Mouse (Mus musculus): Measurements from ENCODE around the gene Ptges2. TPM values are rescaled to one million over a fixed set of nuclear protein-coding genes. Genes with fewer than 3 reads are reported as not detected.
A peak's percentile ranks its signal among the peaks of the same experiment; 100 is the strongest.

The Ptges2 gene
- total RNA-seq, 1 experiment, result 24.9 TPM

GRCm38 (mm10) chr2:32396695-32397094, 999 bp downstream of the Ptges2 start:
- Histone ChIP-seq H3K4me1 (ENCODE audit: control insufficient read depth in 2 of 2, insufficient read depth in 2 of 2, low read length in 2 of 2, poor library complexity in 1 of 2) (peaks cover 0 to 19% of the 10 kb centered on the region in 2 experiments; a peak in 1 of 4 replicates), H3K27ac (ENCODE audit: insufficient read depth, low read depth, low read length, poor library complexity, severe bottlenecking) (no peak overlapping the region), H3K9me3 (ENCODE audit: control insufficient read depth, insufficient read depth, low read depth, low read length) (no peaks in the 10 kb centered on the region), H3K36me3 (ENCODE audit: control insufficient read depth, insufficient read depth, low read length, poor library complexity, severe bottlenecking) (peaks cover 9% of the 10 kb centered on the region), H3K4me3 (ENCODE audit: insufficient read depth in 1 of 2, low read depth in 1 of 2, low read length in 2 of 2, poor library complexity in 1 of 2, severe bottlenecking in 1 of 2) (peak overlapping the region; percentile 78 to 85), H3K9ac (ENCODE audit: insufficient read depth, low read depth, low read length, poor library complexity, severe bottlenecking) (peak overlapping the region; percentile 80)
- TF ChIP-seq ZNF384 (IDR thresholded peaks at IDR 0.05; ENCODE audit: low read depth, low read length) (no peak), CHD2 (IDR thresholded peaks at IDR 0.05; ENCODE audit: low read depth, low read length) (no peak), HCFC1 (IDR thresholded peaks at IDR 0.05; ENCODE audit: borderline replicate concordance, insufficient read depth, low read length) (no peak), ZC3H11A (IDR thresholded peaks at IDR 0.05; ENCODE audit: borderline replicate concordance, low read depth, low read length) (no peak), MAFK (IDR thresholded peaks at IDR 0.05; ENCODE audit: insufficient read depth, low read depth, low read length) (no peak)
- in situ Hi-C loops (cut with MboI; ENCODE audit: low sequenced_read_pairs in 2 of 2, unreplicated experiment in 2 of 2), result no loop called here
- no peak for DNase-seq (ENCODE audit: low read depth, low spot score)

GRCm38 (mm10) chr2:32404663-32405062, 9.0 kb downstream of the Ptges2 start:
- no peak overlapping the region for H3K27ac ChIP-seq (ENCODE audit: insufficient read depth, low read depth, low read length, poor library complexity, severe bottlenecking)
- in situ Hi-C loops (cut with MboI; ENCODE audit: low sequenced_read_pairs in 2 of 2, unreplicated experiment in 2 of 2), result no loop called here
- peak; percentile 100 for DNase-seq (ENCODE audit: low read depth, low spot score)
- H3K4me3 ChIP-seq (ENCODE audit: insufficient read depth in 1 of 2, low read depth in 1 of 2, low read length in 2 of 2, poor library complexity in 1 of 2, severe bottlenecking in 1 of 2), result no peak overlapping the region
- peaks cover 0 to 17% of the 10 kb centered on the region in 2 experiments; a peak in 2 of 4 replicates for H3K4me1 ChIP-seq (ENCODE audit: control insufficient read depth in 2 of 2, insufficient read depth in 2 of 2, low read length in 2 of 2, poor library complexity in 1 of 2)
- H3K9me3 ChIP-seq (ENCODE audit: control insufficient read depth, insufficient read depth, low read depth, low read length), result no peaks in the 10 kb centered on the region
- H3K9ac ChIP-seq (ENCODE audit: insufficient read depth, low read depth, low read length, poor library complexity, severe bottlenecking), result no peak overlapping the region
- 0 out of 2 replicates have a peak, but pooled peaks have one; percentile 17 for TF ChIP-seq ZNF384 (IDR thresholded peaks at IDR 0.05; ENCODE audit: low read depth, low read length)
- peak; percentile 81 for TF ChIP-seq ZC3H11A (IDR thresholded peaks at IDR 0.05; ENCODE audit: borderline replicate concordance, low read depth, low read length)
- no peak for TF ChIP-seq MAFK (IDR thresholded peaks at IDR 0.05; ENCODE audit: insufficient read depth, low read depth, low read length)
- TF ChIP-seq HCFC1 (IDR thresholded peaks at IDR 0.05; ENCODE audit: borderline replicate concordance, insufficient read depth, low read length), result 0 out of 2 replicates have a peak, but pooled peaks have one; percentile 43
- TF ChIP-seq CHD2 (IDR thresholded peaks at IDR 0.05; ENCODE audit: low read depth, low read length), result no peak
- peaks cover 14% of the 10 kb centered on the region for H3K36me3 ChIP-seq (ENCODE audit: control insufficient read depth, insufficient read depth, low read length, poor library complexity, severe bottlenecking)

- H3K4me3 ChIP-seq (ENCODE audit: insufficient read depth in 1 of 2, low read depth in 1 of 2, low read length in 2 of 2, poor library complexity in 1 of 2, severe bottlenecking in 1 of 2), result no peak overlapping the region
- no peak overlapping the region for H3K27ac ChIP-seq (ENCODE audit: insufficient read depth, low read depth, low read length, poor library complexity, severe bottlenecking)
- H3K9me3 ChIP-seq (ENCODE audit: control insufficient read depth, insufficient read depth, low read depth, low read length), result no peaks in the 10 kb centered on the region
- DNase-seq (ENCODE audit: low read depth, low spot score), result no peak
- peaks cover 0 to 13% of the 10 kb centered on the region in 2 experiments; a peak in 2 of 4 replicates for H3K4me1 ChIP-seq (ENCODE audit: control insufficient read depth in 2 of 2, insufficient read depth in 2 of 2, low read length in 2 of 2, poor library complexity in 1 of 2)
- in situ Hi-C loops (cut with MboI; ENCODE audit: low sequenced_read_pairs in 2 of 2, unreplicated experiment in 2 of 2), result no loop called here
- TF ChIP-seq MAFK (IDR thresholded peaks at IDR 0.05; ENCODE audit: insufficient read depth, low read depth, low read length) (no peak), ZNF384 (IDR thresholded peaks at IDR 0.05; ENCODE audit: low read depth, low read length) (no peak), HCFC1 (IDR thresholded peaks at IDR 0.05; ENCODE audit: borderline replicate concordance, insufficient read depth, low read length) (no peak), CHD2 (IDR thresholded peaks at IDR 0.05; ENCODE audit: low read depth, low read length) (no peak), ZC3H11A (IDR thresholded peaks at IDR 0.05; ENCODE audit: borderline replicate concordance, low read depth, low read length) (no peak)
- no peaks in the 10 kb centered on the region; the same call in 1 of the 2 replicates for H3K36me3 ChIP-seq (ENCODE audit: control insufficient read depth, insufficient read depth, low read length, poor library complexity, severe bottlenecking)
- H3K9ac ChIP-seq (ENCODE audit: insufficient read depth, low read depth, low read length, poor library complexity, severe bottlenecking), result no peak overlapping the region
Measured at GRCm38 (mm10) chr2:32407144-32407824, 11.6 kb downstream of the Ptges2 start.

- H3K9ac ChIP-seq (ENCODE audit: insufficient read depth, low read depth, low read length, poor library complexity, severe bottlenecking), result no peak overlapping the region
- H3K27ac ChIP-seq (ENCODE audit: insufficient read depth, low read depth, low read length, poor library complexity, severe bottlenecking), result no peak overlapping the region
- H3K36me3 ChIP-seq (ENCODE audit: control insufficient read depth, insufficient read depth, low read length, poor library complexity, severe bottlenecking), result no peaks in the 10 kb centered on the region
- H3K9me3 ChIP-seq (ENCODE audit: control insufficient read depth, insufficient read depth, low read depth, low read length), result no peaks in the 10 kb centered on the region
- no peak for DNase-seq (ENCODE audit: low read depth, low spot score)
- TF ChIP-seq ZC3H11A (IDR thresholded peaks at IDR 0.05; ENCODE audit: borderline replicate concordance, low read depth, low read length) (no peak), CHD2 (IDR thresholded peaks at IDR 0.05; ENCODE audit: low read depth, low read length) (no peak), ZNF384 (IDR thresholded peaks at IDR 0.05; ENCODE audit: low read depth, low read length) (no peak), MAFK (IDR thresholded peaks at IDR 0.05; ENCODE audit: insufficient read depth, low read depth, low read length) (no peak), HCFC1 (IDR thresholded peaks at IDR 0.05; ENCODE audit: borderline replicate concordance, insufficient read depth, low read length) (no peak)
- in situ Hi-C loops (cut with MboI; ENCODE audit: low sequenced_read_pairs in 2 of 2, unreplicated experiment in 2 of 2), result no loop called here
- no peak overlapping the region for H3K4me3 ChIP-seq (ENCODE audit: insufficient read depth in 1 of 2, low read depth in 1 of 2, low read length in 2 of 2, poor library complexity in 1 of 2, severe bottlenecking in 1 of 2)
- peaks cover 0 to 2% of the 10 kb centered on the region in 2 experiments; a peak in 1 of 4 replicates for H3K4me1 ChIP-seq (ENCODE audit: control insufficient read depth in 2 of 2, insufficient read depth in 2 of 2, low read length in 2 of 2, poor library complexity in 1 of 2)
Measured at GRCm38 (mm10) chr2:32408429-32409424, 13.0 kb downstream of the Ptges2 start.

All from ES-E14 (cell line).